Mouse (Mus musculus) macrophage (primary cell): ENCODE data around the gene Dlg2. TPM values are rescaled to one million over a fixed set of nuclear protein-coding genes. Genes with fewer than 3 reads are reported as not detected.

ENCODE experiments used
- H3K27ac ChIP-seq: fragments of 350-480 bp; formaldehyde crosslinking; 2 replicates; pipeline ENCODE4 v1.9.0; 2021
- H3K36me3 ChIP-seq: fragments of 350-480 bp; formaldehyde crosslinking; 2 replicates; pipeline ENCODE4 v1.9.0; 2021; ENCODE audit errors: inconsistent target
- H3K4me3 ChIP-seq: fragments of 350-480 bp; formaldehyde crosslinking; 2 replicates; pipeline ENCODE4 v1.9.0; 2021; ENCODE audit errors: inconsistent target
- H3K79me2 ChIP-seq: fragments of 350-480 bp; formaldehyde crosslinking; 2 replicates; pipeline ENCODE4 v1.9.0; 2021; ENCODE audit errors: inconsistent target
- WGBS: methylation state at CpG from one replicate; pipeline ENCODE4 v1.1.7; 2026; ENCODE audit warnings: inconsistent platforms; ENCODE audit not compliant: missing documents; 5-methylcytosine and 5-hydroxymethylcytosine counted together
- polyA plus RNA-seq: library from polyadenylated mRNA; stranded (reverse); fragments of 250-400 nt; gene quantifications from 3 replicates; pipeline ENCODE4 v1.2.4, GENCODE M21; 2018; ENCODE audit warnings: inconsistent platforms

The Dlg2 gene
- polyA plus RNA-seq, 1 experiment from 2014 or later: 0.13 TPM

DNA sequence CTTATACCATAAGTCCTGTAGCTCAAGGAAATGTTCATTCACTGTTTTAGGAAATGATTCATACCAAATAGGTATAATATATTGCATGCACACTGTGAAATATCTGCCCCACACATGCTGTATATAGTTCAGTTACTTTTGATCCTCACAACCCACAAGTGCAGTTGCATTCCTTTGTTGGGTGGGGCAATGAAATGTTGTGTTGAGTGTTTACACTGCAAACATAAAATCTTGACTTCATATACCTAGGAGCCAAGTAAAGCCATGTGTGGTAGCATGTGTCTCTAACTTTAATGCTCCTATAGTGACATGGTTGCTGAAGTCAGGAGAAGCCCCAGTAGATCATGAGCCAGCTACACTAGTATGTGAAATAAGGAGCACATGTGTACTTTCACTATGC is 1372.9 kb downstream of the Dlg2 start:
- no peak overlapping the region for H3K4me3 ChIP-seq
- no peaks in the 10 kb centered on the region for H3K36me3 ChIP-seq
- no peaks in the 10 kb centered on the region for H3K79me2 ChIP-seq
- no peak overlapping the region for H3K27ac ChIP-seq

DNA sequence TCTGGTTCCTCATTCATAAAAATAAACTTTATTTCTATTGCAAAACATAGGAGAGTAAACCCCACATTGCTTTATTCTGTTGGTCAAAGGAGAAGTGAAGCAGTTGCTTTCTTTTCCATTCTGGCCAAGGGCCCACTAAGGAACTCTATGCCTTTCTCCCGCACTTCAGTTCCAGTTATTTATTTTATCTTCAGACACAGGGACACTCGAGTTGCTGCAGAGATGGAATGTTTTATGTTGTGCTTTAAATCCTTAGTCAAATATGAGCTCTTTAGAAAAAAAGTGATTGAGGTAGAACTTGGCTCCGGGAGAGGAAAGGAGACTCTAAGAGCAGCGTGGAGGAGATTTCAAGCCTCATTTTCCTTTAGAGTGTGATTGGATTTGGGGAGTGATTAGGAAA is 1377.2 kb downstream of the Dlg2 start:
- 68% methylated on average over 4 of the region's 4 CpGs for WGBS
- no peak overlapping the region for H3K27ac ChIP-seq
- no peak overlapping the region for H3K4me3 ChIP-seq
- H3K79me2 ChIP-seq: no peaks in the 10 kb centered on the region
- H3K36me3 ChIP-seq: no peaks in the 10 kb centered on the region

DNA sequence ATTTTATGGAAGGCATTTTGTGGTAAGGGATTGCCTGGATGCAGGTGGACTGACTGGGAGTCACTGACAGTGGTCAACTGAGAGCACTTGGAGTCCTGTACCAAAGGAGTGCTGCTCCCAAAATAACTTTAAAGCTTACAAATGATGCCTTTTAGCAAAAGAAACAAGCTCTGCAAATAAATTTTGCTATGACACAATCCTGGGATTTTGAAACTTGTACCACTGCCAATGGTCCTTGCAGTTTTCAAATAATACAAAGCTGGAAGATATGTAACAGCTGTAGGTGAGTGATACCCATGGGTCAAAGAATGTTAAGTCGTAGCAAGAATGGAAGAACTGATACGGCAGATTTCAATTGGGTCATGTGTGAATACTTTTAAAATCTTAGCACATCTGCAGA is 1380.5 kb downstream of the Dlg2 start:
- H3K79me2 ChIP-seq: no peaks in the 10 kb centered on the region
- H3K4me3 ChIP-seq: no peak overlapping the region
- 89% methylated on average over 2 of the region's 2 CpGs for WGBS
- H3K36me3 ChIP-seq: no peaks in the 10 kb centered on the region
- no peak overlapping the region for H3K27ac ChIP-seq

DNA sequence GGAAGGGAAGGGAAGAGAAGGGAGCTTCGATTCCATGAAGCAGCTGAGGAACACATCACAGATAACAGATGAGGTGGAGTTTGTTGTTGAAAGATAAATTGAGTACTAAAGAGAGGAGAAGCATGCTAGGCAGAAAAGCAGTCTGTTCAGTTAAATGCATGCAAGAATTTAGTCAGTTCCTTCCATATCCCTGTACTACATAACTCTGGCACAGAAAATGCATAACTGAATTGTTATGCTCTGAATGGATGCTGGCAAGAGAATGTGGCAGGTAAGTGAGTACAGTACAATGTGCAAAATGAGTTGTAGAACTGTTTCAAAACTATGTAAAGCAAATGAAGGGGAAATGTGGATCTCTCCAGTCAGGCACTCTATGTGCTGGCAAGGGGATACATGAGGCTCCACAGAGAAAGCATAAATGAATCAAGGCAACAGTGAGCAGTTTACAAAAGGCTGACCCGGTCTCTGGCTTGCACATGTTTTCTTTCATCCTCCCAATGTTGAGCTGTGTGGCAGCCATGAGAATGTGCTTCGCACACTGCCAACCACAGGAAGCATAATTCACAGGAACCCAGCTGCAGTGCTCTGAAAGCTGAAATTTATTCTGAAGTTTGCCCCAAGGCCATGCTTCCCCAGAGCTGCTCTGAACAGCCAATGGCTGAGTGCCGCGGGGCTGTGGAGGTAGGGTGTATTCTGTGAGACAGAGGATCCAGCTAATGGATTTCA is 1386.5 kb downstream of the Dlg2 start:
- WGBS: 33% methylated on average over 5 of the region's 5 CpGs

DNA sequence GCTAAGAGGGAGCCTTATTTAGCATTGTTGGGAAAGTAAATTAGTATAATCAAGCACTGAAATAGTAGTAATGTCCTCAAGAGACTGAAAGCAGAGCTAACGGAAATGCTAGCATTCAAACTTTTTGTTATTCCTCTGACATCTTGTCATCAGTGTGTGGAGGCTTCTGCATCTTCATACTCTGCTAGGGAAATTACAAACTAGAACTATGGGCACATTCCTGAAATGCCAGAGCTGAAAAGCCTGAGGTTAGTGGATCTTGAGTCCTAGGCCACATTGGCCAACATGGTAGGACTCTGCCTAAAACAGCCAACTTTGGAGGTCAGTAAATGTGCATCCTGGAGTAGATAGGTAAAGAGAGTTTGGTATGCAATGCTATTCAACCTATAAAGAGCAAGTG is 1392.4 kb downstream of the Dlg2 start:
- no peak overlapping the region for H3K4me3 ChIP-seq
- H3K27ac ChIP-seq: no peak overlapping the region
- 95% methylated on average over 1 of the region's 1 CpGs for WGBS

More for the DNA sequence above, 1386.5 kb downstream of the Dlg2 start:
- Histone ChIP-seq H3K36me3 (no peaks in the 10 kb centered on the region), H3K4me3 (no peak overlapping the region), H3K27ac (no peak overlapping the region), H3K79me2 (no peaks in the 10 kb centered on the region)

DNA sequence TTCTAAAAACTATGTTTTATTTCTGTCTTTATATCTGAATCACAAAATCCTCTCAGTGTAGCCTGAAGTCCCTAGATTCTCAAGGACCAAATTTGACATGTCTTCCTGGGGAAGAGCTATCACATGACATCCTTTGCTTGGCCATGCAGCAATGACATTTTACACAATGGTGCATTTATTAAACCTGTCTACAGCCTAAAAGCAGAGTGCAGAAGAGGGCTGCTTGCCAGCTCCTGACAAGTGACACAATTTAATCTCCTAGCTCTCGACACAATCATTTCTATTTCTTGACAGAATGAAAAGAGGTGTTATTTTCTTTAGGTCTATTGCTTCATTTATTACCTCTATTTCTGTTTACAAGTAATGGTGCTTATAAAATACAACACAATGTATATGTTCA is 1400.4 kb downstream of the Dlg2 start:
- no peaks in the 10 kb centered on the region for H3K36me3 ChIP-seq
- no peak overlapping the region for H3K4me3 ChIP-seq
- 76% methylated on average over 1 of the region's 1 CpGs for WGBS
- H3K27ac ChIP-seq: no peak overlapping the region
- H3K79me2 ChIP-seq: no peaks in the 10 kb centered on the region

More for the DNA sequence above, 1392.4 kb downstream of the Dlg2 start:
- no peaks in the 10 kb centered on the region for H3K36me3 ChIP-seq
- H3K79me2 ChIP-seq: no peaks in the 10 kb centered on the region

DNA sequence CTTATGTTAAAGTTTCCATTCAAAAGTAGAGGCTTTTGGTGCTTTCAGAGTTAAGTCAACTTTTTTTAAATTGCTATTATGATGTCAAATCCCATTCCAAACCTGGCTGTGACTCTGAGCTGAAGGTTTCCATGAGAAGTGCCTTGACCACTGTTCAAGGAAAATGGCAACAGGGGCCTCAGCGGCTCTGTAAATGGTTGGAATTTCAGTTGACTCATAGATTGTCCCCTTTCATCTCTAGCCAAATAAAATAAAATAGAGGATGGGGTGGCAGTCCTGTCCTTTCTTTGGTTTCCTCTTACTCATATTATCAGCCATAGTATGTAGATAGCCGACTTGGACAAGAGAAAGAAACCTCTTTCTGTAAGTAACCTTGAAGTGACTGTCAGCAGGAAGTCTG is 1401.3 kb downstream of the Dlg2 start:
- WGBS: 92% methylated on average over 2 of the region's 2 CpGs
- H3K79me2 ChIP-seq: no peaks in the 10 kb centered on the region
- H3K36me3 ChIP-seq: no peaks in the 10 kb centered on the region
- no peak overlapping the region for H3K4me3 ChIP-seq
- H3K27ac ChIP-seq: no peak overlapping the region

DNA sequence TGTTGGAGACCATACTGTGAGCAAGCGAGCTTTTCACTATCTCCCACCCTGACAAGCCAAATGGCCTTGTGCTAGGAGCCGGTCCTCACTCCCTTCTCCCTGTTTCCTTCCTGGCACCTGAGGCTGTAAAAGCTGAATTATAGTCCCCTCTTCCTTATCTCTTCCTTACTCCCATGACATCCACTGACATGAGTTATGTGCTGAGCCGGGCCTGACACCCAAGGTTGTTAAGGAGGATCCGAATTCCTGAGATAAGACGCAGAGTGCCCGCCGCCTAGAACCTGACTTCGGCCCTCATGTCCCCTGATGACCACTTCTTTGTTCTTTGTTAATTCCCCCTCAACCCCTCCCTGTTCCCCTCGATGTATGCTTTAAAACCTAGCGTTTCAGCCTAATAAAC is 1409.9 kb downstream of the Dlg2 start:
- no peaks in the 10 kb centered on the region for H3K36me3 ChIP-seq
- no peaks in the 10 kb centered on the region for H3K79me2 ChIP-seq
- WGBS: 89% methylated on average over 8 of the region's 10 CpGs
- no peak overlapping the region for H3K27ac ChIP-seq
- no peak overlapping the region for H3K4me3 ChIP-seq

DNA sequence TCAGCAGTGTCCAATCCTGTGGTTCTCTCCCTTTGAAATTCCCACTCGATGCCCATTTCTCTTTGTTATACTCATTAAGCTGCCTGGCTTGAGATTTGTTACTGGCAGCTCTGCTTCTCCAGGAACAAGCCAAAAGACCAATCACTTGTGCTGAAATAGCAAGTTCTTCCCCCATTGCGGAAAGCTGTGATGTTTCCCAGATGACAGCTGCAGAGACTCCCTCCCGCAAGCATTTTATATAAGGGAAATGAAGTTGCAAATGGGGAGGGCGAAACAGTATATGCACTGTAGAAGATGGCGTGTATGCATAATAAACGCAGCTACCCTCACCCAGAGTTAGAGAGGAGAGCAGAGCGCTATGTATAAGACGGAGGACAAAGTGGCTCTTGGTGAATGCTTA is 1417.5 kb downstream of the Dlg2 start:
- H3K79me2 ChIP-seq: no peaks in the 10 kb centered on the region
- H3K27ac ChIP-seq: no peak overlapping the region
- 92% methylated on average over 8 of the region's 8 CpGs for WGBS
- no peak overlapping the region for H3K4me3 ChIP-seq
- H3K36me3 ChIP-seq: no peaks in the 10 kb centered on the region

DNA sequence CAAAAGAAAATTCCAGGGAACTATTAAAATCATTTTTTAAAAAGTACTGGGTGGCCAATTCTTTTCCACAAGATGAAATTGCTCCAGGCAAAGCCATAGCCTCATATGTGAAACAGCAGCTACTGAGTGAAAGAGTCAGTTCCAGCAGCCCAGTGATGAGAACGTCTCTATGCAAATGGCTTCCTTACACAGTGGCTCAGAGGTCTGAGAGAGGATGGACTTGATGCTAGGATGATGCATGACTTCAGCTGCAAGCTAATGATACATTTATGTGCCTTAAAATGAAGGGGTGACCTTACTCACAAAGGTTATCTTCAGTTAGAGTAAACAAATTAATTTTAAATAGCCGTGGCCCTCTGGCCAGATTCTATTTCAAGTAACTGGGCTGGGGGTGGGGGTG is 1420.5 kb downstream of the Dlg2 start:
- Histone ChIP-seq H3K36me3 (no peaks in the 10 kb centered on the region), H3K79me2 (no peaks in the 10 kb centered on the region), H3K27ac (no peak overlapping the region), H3K4me3 (no peak overlapping the region)
- 69% methylated on average over 2 of the region's 2 CpGs for WGBS

DNA sequence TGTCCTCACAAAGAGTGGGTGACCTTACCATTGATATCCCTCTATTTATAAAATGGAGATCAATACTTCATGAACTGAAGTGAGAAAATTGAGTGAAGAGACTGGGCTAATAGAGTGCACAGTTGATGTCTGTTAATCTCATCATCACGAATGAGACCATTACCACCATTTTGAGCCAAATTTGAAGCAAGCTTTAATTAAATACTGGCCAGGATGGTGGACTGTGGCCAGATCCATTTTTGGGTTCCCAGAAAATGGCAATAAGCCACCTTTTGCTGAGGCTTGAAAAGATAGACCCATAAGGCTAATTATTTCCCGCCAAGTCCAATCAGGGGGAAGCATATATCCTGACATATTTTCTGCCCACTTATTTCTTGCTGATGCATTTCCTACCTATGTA is 1421.0 kb downstream of the Dlg2 start:
- WGBS: 94% methylated on average over 2 of the region's 2 CpGs
- H3K4me3 ChIP-seq: no peak overlapping the region
- no peak overlapping the region for H3K27ac ChIP-seq
- H3K79me2 ChIP-seq: no peaks in the 10 kb centered on the region
- H3K36me3 ChIP-seq: no peaks in the 10 kb centered on the region

DNA sequence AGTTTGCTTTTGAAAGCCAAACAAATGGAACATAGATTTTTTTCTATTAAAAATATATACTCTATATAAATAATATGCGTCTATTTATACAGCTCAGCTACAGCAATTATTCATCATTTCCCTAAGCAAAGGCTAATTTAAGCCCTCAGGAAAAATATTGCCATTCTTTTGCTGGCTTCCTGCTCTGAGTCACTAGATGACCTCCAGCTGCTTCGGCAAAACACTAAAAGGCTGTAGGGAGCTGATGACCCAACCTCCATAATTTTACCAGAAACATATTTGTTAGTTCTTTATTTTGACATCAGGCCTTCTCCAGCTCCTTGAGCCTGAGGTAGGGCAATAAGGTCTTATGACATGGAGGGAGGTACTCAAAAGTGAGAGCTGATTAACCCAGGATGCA is 1426.0 kb downstream of the Dlg2 start:
- Histone ChIP-seq H3K4me3 (no peak overlapping the region), H3K36me3 (no peaks in the 10 kb centered on the region), H3K27ac (no peak overlapping the region), H3K79me2 (no peaks in the 10 kb centered on the region)
- 92% methylated on average over 2 of the region's 2 CpGs for WGBS

DNA sequence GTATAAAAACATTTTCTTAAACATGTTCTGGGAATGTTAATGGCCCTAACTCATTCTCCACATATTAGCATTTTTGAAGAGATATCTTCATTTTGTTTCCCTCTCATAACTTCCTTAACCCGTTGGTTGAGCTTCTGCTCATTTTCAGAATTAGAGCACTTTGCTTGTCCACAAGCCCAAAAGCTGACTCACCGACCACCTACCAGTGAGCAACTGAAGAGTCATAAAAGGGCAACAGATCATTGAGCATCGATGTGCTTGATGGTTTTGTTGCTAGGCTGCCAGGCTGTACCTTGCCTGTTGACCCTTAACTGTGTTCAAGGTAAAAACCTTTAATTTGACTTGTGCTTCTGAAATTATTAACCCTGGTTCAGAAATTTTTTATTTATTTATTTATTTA is 1440.3 kb downstream of the Dlg2 start:
- H3K79me2 ChIP-seq: no peaks in the 10 kb centered on the region
- no peak overlapping the region for H3K4me3 ChIP-seq
- WGBS: 79% methylated on average over 3 of the region's 3 CpGs
- no peaks in the 10 kb centered on the region for H3K36me3 ChIP-seq
- H3K27ac ChIP-seq: no peak overlapping the region

DNA sequence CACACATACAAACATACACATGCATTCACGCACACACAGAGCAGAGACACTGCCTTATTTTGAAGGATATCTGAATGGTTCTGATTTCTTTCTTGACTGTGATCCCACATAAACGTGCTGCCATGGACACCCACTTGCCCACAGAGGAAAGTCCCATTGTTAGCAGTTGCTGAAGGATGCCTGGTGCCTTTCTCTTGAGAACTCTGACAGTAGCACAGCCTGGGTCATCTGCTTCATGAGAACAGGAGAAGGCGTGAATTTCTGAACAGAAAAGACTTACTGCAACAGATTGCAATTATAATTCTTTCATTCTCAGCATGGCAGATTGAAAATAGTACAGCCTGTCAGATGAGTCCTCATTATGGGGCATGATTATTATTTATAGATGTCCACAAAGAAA is 1442.6 kb downstream of the Dlg2 start:
- Histone ChIP-seq H3K27ac (no peak overlapping the region), H3K4me3 (no peak overlapping the region), H3K36me3 (no peaks in the 10 kb centered on the region), H3K79me2 (no peaks in the 10 kb centered on the region)
- 55% methylated on average over 2 of the region's 3 CpGs for WGBS

DNA sequence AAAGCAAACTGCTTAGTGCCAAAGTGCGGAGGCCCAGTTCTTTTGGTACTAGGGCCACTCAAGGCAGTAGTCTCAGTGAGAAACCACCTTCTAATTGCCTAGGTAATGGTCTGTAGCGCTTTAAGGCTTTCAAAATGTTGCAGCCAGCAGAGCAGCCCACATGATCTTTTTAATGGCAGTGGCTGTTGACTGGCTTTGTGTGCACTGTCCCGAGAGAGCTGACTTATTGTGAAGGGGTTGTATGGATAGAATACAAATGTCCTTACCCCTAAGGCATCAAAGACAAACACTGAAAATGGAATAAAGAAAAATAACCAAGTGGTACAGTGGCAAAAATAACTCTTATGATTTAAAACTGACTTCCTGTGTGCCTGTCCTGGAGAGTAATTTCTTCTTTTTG is 1443.3 kb downstream of the Dlg2 start:
- 91% methylated on average over 3 of the region's 3 CpGs for WGBS
- Histone ChIP-seq H3K4me3 (no peak overlapping the region), H3K27ac (no peak overlapping the region), H3K79me2 (no peaks in the 10 kb centered on the region), H3K36me3 (no peaks in the 10 kb centered on the region)
